Mouse (Mus musculus) olfactory bulb, adult 2 months (tissue): ENCODE measurements around the gene Tmem63b.

ENCODE experiments used
- CTCF ChIP-seq: fragments of 200-500 bp; IDR thresholded peaks from 2 replicates; pipeline ENCODE4 v1.5.1; 2012; ENCODE audit warnings: low read depth, mild to moderate bottlenecking, low read length, moderate library complexity; ENCODE audit not compliant: insufficient read depth
- POLR2A ChIP-seq: fragments of 200-500 bp; IDR thresholded peaks from 2 replicates; pipeline ENCODE4 v1.6.1; 2012; ENCODE audit warnings: mild to moderate bottlenecking, low read depth, low read length, moderate library complexity; ENCODE audit not compliant: insufficient read depth

GRCm38 (mm10) chr17:45735382-45736310 is 48.9 kb upstream of the Tmem63b start:
- TF ChIP-seq POLR2A (no peak), CTCF (peak; percentile 80)
